14 mouse cellular contexts compared by ENCODE assay signal in the genomic region with DNA sequence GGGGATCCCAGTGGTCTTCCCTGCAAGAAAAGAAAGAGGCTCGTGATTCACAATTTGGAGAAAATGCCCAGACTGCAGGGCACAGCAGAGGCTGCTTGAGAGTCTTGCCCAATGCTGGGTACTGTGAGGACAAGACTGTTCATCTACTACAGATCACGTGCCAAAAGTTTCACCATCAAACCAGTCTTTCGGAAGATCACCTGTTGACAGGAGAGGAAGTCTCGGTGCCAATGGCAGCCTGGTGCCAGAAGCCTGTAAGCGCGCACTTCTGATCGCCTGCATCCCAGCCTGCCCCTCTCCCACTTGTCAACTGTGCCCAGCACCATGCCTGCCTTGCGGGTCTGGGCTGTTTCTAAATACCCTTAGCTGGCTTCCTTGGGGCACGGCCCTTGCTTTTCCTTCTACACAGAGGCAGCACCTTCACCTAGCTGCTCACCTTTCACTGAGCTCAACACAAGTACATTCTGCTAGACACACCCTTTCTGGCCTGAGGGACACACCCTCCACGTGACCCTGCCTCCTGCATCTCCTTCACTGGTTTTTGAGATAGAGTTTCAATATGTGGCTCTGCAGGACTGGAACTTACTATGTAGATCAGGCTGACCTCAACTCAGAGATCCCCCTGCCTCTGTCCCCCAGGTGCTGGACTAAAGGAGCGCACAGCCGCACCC.
"Had no signal": no experiment of that assay in that cellular context is flagged by ENCODE, and none has a peak within 500 bp of the region (broad histone marks: within the 10 kb centered on the region; RNA-seq: fewer than 3 reads in every experiment).

No protein-coding gene starts in this region.

- DNase-seq: kidney, adult 11 months; kidney, adult 9 months; kidney, postnatal 10 days; kidney, postnatal 4 days; left cerebral cortex, postnatal 4 days; lung, embryonic 14.5 days; lung, postnatal 10 days; right cerebral cortex, adult 18-20 months; right cerebral cortex, postnatal 25 days; thymus, postnatal 4 days had no signal

- H3K27me3 ChIP-seq: limb, embryonic 13.5 days; midbrain, embryonic 13.5 days had no signal

- ATAC-seq: midbrain, embryonic 13.5 days had no signal

- H3K4me3 ChIP-seq: layer of hippocampus, adult 2 months; limb, embryonic 13.5 days; midbrain, embryonic 13.5 days had no signal

- H3K9me3 ChIP-seq: limb, embryonic 13.5 days; midbrain, embryonic 13.5 days had no signal

- H3K4me2 ChIP-seq: limb, embryonic 13.5 days; liver, embryonic 11.5 days; lung, embryonic 14.5 days; midbrain, embryonic 13.5 days had no signal

- H3K27ac ChIP-seq: layer of hippocampus, adult 2 months; limb, embryonic 13.5 days; midbrain, embryonic 13.5 days had no signal

- H3K9ac ChIP-seq: limb, embryonic 13.5 days; lung, embryonic 14.5 days; midbrain, embryonic 13.5 days had no signal

- H3K4me1 ChIP-seq: limb, embryonic 13.5 days had no signal
